18 mouse cellular contexts compared by ENCODE assay signal in genomic region chr16:94249666-94250065, GRCm38 (mm10).
DNase-seq lines count a peak whose midpoint lies in the region; ATAC-seq and TF ChIP-seq lines count a peak whose summit lies in the region.
"Had no signal": no experiment of that assay in that cellular context is flagged by ENCODE, and none has a peak within 500 bp of the region (broad histone marks: within the 10 kb centered on the region; RNA-seq: fewer than 3 reads in every experiment).

No protein-coding gene starts in this region.

- H3K4me1 ChIP-seq in heart, adult 2 months (ENCODE audit: control insufficient read depth, insufficient read depth, low read length): no peaks in the 10 kb centered on the region
- H3K4me1 ChIP-seq in lung, embryonic 16.5 days (replicated peaks; ENCODE audit: control insufficient read depth, insufficient read depth, low read length): peaks cover 8% of the 10 kb centered on the region; the same call in 1 of the 2 replicates
- H3K4me1 ChIP-seq in intestine, postnatal 0 days (replicated peaks; ENCODE audit: control insufficient read depth, insufficient read depth, low read length): no peaks in the 10 kb centered on the region
- H3K4me1 ChIP-seq in stomach, embryonic 15.5 days: peaks cover 9% of the 10 kb centered on the region; the same call in 1 of the 2 replicates
- H3K4me1 ChIP-seq in hindbrain, embryonic 12.5 days: peaks cover 17% of the 10 kb centered on the region; the same call in 1 of the 2 replicates

- WGBS in heart, adult 2 months: 95% methylated on average over 10 of the region's 10 CpGs
- 64% methylated on average over 10 of the region's 10 CpGs for WGBS in lung, embryonic 16.5 days
- 73% methylated on average over 10 of the region's 10 CpGs for WGBS in intestine, postnatal 0 days
- 73% methylated on average over 10 of the region's 10 CpGs for WGBS in stomach, embryonic 15.5 days
- WGBS in hindbrain, embryonic 12.5 days: 88% methylated on average over 10 of the region's 10 CpGs

- DNase-seq in heart, adult 11 months: peak; percentile 61
- no peak for DNase-seq in heart, adult 2 months
- no peak for DNase-seq in lung, postnatal 14 days
- DNase-seq: cerebellum, adult 11 months; heart, postnatal 4 days; kidney, postnatal 14 days; layer of hippocampus, adult 9-11 months; thymus, adult 2 months had no signal

- TF ChIP-seq CTCF in heart, adult 2 months (IDR thresholded peaks at IDR 0.05): no peak
- TF ChIP-seq CTCF in intestine, postnatal 0 days (IDR thresholded peaks at IDR 0.05; ENCODE audit: low read depth): no peak

- intact Hi-C loops in heart, adult 2 months (cut with DNase I): no loop called here

- no peaks in the 10 kb centered on the region for H3K36me3 ChIP-seq in heart, adult 2 months (ENCODE audit: control insufficient read depth, insufficient read depth, low read length)
- H3K36me3 ChIP-seq in lung, embryonic 16.5 days (ENCODE audit: control insufficient read depth, insufficient read depth, low read length): no peaks in the 10 kb centered on the region
- H3K36me3 ChIP-seq in intestine, postnatal 0 days (ENCODE audit: control insufficient read depth, insufficient read depth): 0 out of 2 replicates have a peak, but pooled peaks cover 3% of the 10 kb centered on the region
- H3K36me3 ChIP-seq in stomach, embryonic 15.5 days: no peaks in the 10 kb centered on the region
- no peaks in the 10 kb centered on the region for H3K36me3 ChIP-seq in hindbrain, embryonic 12.5 days
- H3K36me3 ChIP-seq: midbrain, embryonic 13.5 days; neural tube, embryonic 15.5 days had no signal

- peak overlapping the region; percentile 53 for H3K4me2 ChIP-seq in lung, embryonic 16.5 days (ENCODE audit: low read depth, low read length)
- peak overlapping the region; percentile 47 for H3K4me2 ChIP-seq in intestine, postnatal 0 days (replicated peaks; ENCODE audit: low read depth)
- peak overlapping the region; percentile 21; the same call in 1 of the 2 replicates for H3K4me2 ChIP-seq in stomach, embryonic 15.5 days
- no peak overlapping the region for H3K4me2 ChIP-seq in hindbrain, embryonic 12.5 days (replicated peaks)
- H3K4me2 ChIP-seq: liver, embryonic 11.5 days; midbrain, embryonic 13.5 days; neural tube, embryonic 15.5 days had no signal

- no peaks in the 10 kb centered on the region for H3K9me3 ChIP-seq in lung, embryonic 16.5 days (ENCODE audit: control insufficient read depth, low read length)
- H3K9me3 ChIP-seq in intestine, postnatal 0 days (ENCODE audit: control insufficient read depth): no peaks in the 10 kb centered on the region
- H3K9me3 ChIP-seq in stomach, embryonic 15.5 days: no peaks in the 10 kb centered on the region
- no peaks in the 10 kb centered on the region for H3K9me3 ChIP-seq in hindbrain, embryonic 12.5 days (replicated peaks)
- H3K9me3 ChIP-seq: midbrain, embryonic 13.5 days; neural tube, embryonic 15.5 days had no signal

- no peak for TF ChIP-seq EP300 in heart, adult 2 months (IDR thresholded peaks at IDR 0.05; ENCODE audit: insufficient read depth, low read depth, low read length)

- no peak overlapping the region for H3K4me3 ChIP-seq in heart, adult 2 months
- H3K4me3 ChIP-seq in lung, embryonic 16.5 days (ENCODE audit: low read length): peak overlapping the region; percentile 25
- H3K4me3 ChIP-seq in intestine, postnatal 0 days (ENCODE audit: low read depth, low read length): no peak overlapping the region
- H3K4me3 ChIP-seq in stomach, embryonic 15.5 days (replicated peaks): no peak overlapping the region
- H3K4me3 ChIP-seq in hindbrain, embryonic 12.5 days: no peak overlapping the region
- H3K4me3 ChIP-seq: midbrain, embryonic 13.5 days; myocyte; neural tube, embryonic 15.5 days had no signal

- no peak overlapping the region for H3K27ac ChIP-seq in heart, adult 2 months
- H3K27ac ChIP-seq in lung, embryonic 16.5 days (ENCODE audit: low read length): no peak overlapping the region
- H3K27ac ChIP-seq in intestine, postnatal 0 days (ENCODE audit: low read depth, low read length): no peak overlapping the region; the same call in 1 of the 2 replicates
- H3K27ac ChIP-seq in stomach, embryonic 15.5 days: no peak overlapping the region
- no peak overlapping the region for H3K27ac ChIP-seq in hindbrain, embryonic 12.5 days
- H3K27ac ChIP-seq: midbrain, embryonic 13.5 days; neural tube, embryonic 15.5 days had no signal

- no peak overlapping the region for H3K9ac ChIP-seq in heart, adult 2 months (ENCODE audit: low read depth, low read length)
- H3K9ac ChIP-seq in lung, embryonic 16.5 days (ENCODE audit: low read length): peak overlapping the region; percentile 29; the same call in 1 of the 2 replicates
- no peak overlapping the region for H3K9ac ChIP-seq in intestine, postnatal 0 days (ENCODE audit: low read depth, low read length)
- H3K9ac ChIP-seq in stomach, embryonic 15.5 days: no peak overlapping the region
- no peak overlapping the region for H3K9ac ChIP-seq in hindbrain, embryonic 12.5 days
- H3K9ac ChIP-seq: midbrain, embryonic 13.5 days; neural tube, embryonic 15.5 days had no signal

- H3K79me2 ChIP-seq in heart, adult 2 months (replicated peaks; ENCODE audit: control insufficient read depth, insufficient read depth, low read length): no peaks in the 10 kb centered on the region

- TF ChIP-seq POLR2A in heart, adult 2 months (IDR thresholded peaks at IDR 0.05; ENCODE audit: insufficient read depth, low read depth, low read length): no peak

- no peaks in the 10 kb centered on the region for H3K27me3 ChIP-seq in heart, adult 2 months (ENCODE audit: control insufficient read depth, insufficient read depth, low read length)
- no peaks in the 10 kb centered on the region for H3K27me3 ChIP-seq in lung, embryonic 16.5 days (ENCODE audit: control insufficient read depth, insufficient read depth, low read depth, low read length)
- no peaks in the 10 kb centered on the region for H3K27me3 ChIP-seq in intestine, postnatal 0 days (replicated peaks; ENCODE audit: control insufficient read depth, insufficient read depth, low read length)
- no peaks in the 10 kb centered on the region for H3K27me3 ChIP-seq in stomach, embryonic 15.5 days (replicated peaks)
- H3K27me3 ChIP-seq in hindbrain, embryonic 12.5 days: peaks cover 6% of the 10 kb centered on the region; the same call in 1 of the 2 replicates

- ATAC-seq in lung, embryonic 16.5 days (ENCODE audit: low read depth): no peak
- no peak for ATAC-seq in intestine, postnatal 0 days
- no peak for ATAC-seq in stomach, embryonic 15.5 days (ENCODE audit: insufficient read depth, low FRiP score, low read depth)
- ATAC-seq in cerebellum, adult (ENCODE audit: insufficient number of reproducible peaks, low FRiP score, low TSS enrichment): no peak
- ATAC-seq in hindbrain, embryonic 12.5 days (ENCODE audit: low FRiP score): no peak
- ATAC-seq: forebrain, embryonic 14.5 days; midbrain, embryonic 13.5 days had no signal
